Mouse (Mus musculus): ENCODE results near the gene Me3.

DNA sequence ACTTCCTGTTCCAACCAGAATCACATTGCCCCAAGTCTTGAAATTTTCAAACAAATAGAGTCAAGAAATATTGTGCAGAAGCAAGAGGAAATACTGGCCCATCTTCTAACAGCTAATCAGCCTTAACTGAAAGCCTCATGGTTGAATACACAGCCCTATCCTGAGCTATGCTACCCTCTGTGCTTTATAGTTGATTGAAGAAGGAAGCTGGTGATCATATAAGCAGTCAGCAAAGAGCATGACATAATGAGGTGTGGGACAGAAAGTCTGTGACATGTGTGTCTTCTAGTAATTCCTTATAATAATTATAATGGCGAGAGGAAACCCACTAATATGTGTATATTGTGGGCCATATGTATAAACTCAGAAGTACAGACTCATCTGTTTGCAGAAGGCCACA lies 95.4 kb downstream of the Me3 start:
- TF ChIP-seq CTCF (IDR thresholded peaks at IDR 0.05; ENCODE audit: control insufficient read depth, insufficient read depth, insufficient read length) (no peak), USF1 (IDR thresholded peaks at IDR 0.05; ENCODE audit: low read depth) (no peak), MYOD1 (IDR thresholded peaks at IDR 0.05; ENCODE audit: control insufficient read depth, insufficient read length, low read depth) (no peak), FOSL1 (IDR thresholded peaks at IDR 0.05; ENCODE audit: insufficient read depth, low read length, poor library complexity, severe bottlenecking) (no peak), CEBPB (IDR thresholded peaks at IDR 0.05; ENCODE audit: low read depth) (no peak)
